Comparison of ENCODE assay signal across 9 mouse cellular contexts in genomic region chr2:50654953-50655324, GRCm38 (mm10).
DNase-seq lines count a peak whose midpoint lies in the region; ATAC-seq and TF ChIP-seq lines count a peak whose summit lies in the region.
"Had no signal": no experiment of that assay in that cellular context is flagged by ENCODE, and none has a peak within 500 bp of the region (broad histone marks: within the 10 kb centered on the region; RNA-seq: fewer than 3 reads in every experiment).

No protein-coding gene starts in this region.

- no peaks in the 10 kb centered on the region for H3K36me3 ChIP-seq in limb, embryonic 14.5 days (ENCODE audit: control insufficient read depth, insufficient read depth, low read length)
- no peaks in the 10 kb centered on the region for H3K36me3 ChIP-seq in limb, embryonic 10.5 days
- no peaks in the 10 kb centered on the region for H3K36me3 ChIP-seq in embryonic facial prominence, embryonic 15.5 days
- H3K36me3 ChIP-seq in stomach, postnatal 0 days (ENCODE audit: control insufficient read depth, insufficient read depth, low read length), result no peaks in the 10 kb centered on the region
- H3K36me3 ChIP-seq: embryonic facial prominence, embryonic 13.5 days had no signal

- no peak for TF ChIP-seq EP300 in stomach, postnatal 0 days (optimal IDR thresholded peaks at IDR 0.05)

- H3K9ac ChIP-seq in limb, embryonic 14.5 days (ENCODE audit: low read depth, low read length, severe bottlenecking), result no peak overlapping the region
- H3K9ac ChIP-seq in embryonic facial prominence, embryonic 15.5 days, result no peak overlapping the region
- no peak overlapping the region for H3K9ac ChIP-seq in stomach, postnatal 0 days (ENCODE audit: low read length)
- H3K9ac ChIP-seq: embryonic facial prominence, embryonic 13.5 days had no signal

- no peak overlapping the region for H3K4me2 ChIP-seq in limb, embryonic 14.5 days (replicated peaks; ENCODE audit: low read depth, low read length, severe bottlenecking)
- no peak overlapping the region for H3K4me2 ChIP-seq in embryonic facial prominence, embryonic 15.5 days (replicated peaks)
- H3K4me2 ChIP-seq in stomach, postnatal 0 days (replicated peaks; ENCODE audit: low read depth), result no peak overlapping the region
- H3K4me2 ChIP-seq: embryonic facial prominence, embryonic 13.5 days had no signal

- DNase-seq in limb, embryonic 14.5 days (ENCODE audit: low spot score), result peak; percentile 17
- DNase-seq in limb, embryonic 10.5 days (ENCODE audit: low spot score), result no peak
- peak; percentile 42 for DNase-seq in layer of hippocampus, adult 11-12 months (ENCODE audit: low spot score)
- peak; percentile 23 for DNase-seq in right cerebral cortex, adult 18-20 months
- DNase-seq in thymus, postnatal 10 days (ENCODE audit: low spot score in 2 of 2), result no peak
- DNase-seq in lung, adult 18-20 months, result no peak
- DNase-seq in stomach, postnatal 0 days (ENCODE audit: low spot score), result no peak

- WGBS in limb, embryonic 14.5 days, result 65% methylated on average over 7 of the region's 7 CpGs
- WGBS in limb, embryonic 10.5 days, result 84% methylated on average over 7 of the region's 7 CpGs
- 63% methylated on average over 7 of the region's 7 CpGs for WGBS in embryonic facial prominence, embryonic 15.5 days
- 71% methylated on average over 7 of the region's 7 CpGs for WGBS in stomach, postnatal 0 days

- peaks cover 10% of the 10 kb centered on the region for H3K4me1 ChIP-seq in limb, embryonic 14.5 days (ENCODE audit: control insufficient read depth, insufficient read depth, low read length)
- H3K4me1 ChIP-seq in limb, embryonic 10.5 days, result 0 out of 2 replicates have a peak, but pooled peaks cover 3% of the 10 kb centered on the region
- H3K4me1 ChIP-seq in embryonic facial prominence, embryonic 15.5 days, result no peaks in the 10 kb centered on the region
- H3K4me1 ChIP-seq in stomach, postnatal 0 days (replicated peaks; ENCODE audit: control insufficient read depth, insufficient read depth), result no peaks in the 10 kb centered on the region
- H3K4me1 ChIP-seq: embryonic facial prominence, embryonic 13.5 days had no signal

- H3K9me3 ChIP-seq in limb, embryonic 14.5 days (ENCODE audit: control insufficient read depth, low read length), result no peaks in the 10 kb centered on the region
- no peaks in the 10 kb centered on the region for H3K9me3 ChIP-seq in limb, embryonic 10.5 days (replicated peaks)
- H3K9me3 ChIP-seq in embryonic facial prominence, embryonic 15.5 days (replicated peaks), result no peaks in the 10 kb centered on the region
- no peaks in the 10 kb centered on the region for H3K9me3 ChIP-seq in stomach, postnatal 0 days (ENCODE audit: control insufficient read depth, low read length)
- H3K9me3 ChIP-seq: embryonic facial prominence, embryonic 13.5 days had no signal

- no peak for TF ChIP-seq CTCF in stomach, postnatal 0 days (IDR thresholded peaks at IDR 0.05; ENCODE audit: low read depth)

- no peak overlapping the region for H3K4me3 ChIP-seq in limb, embryonic 14.5 days (replicated peaks; ENCODE audit: low read length)
- H3K4me3 ChIP-seq in limb, embryonic 10.5 days, result no peak overlapping the region
- H3K4me3 ChIP-seq in embryonic facial prominence, embryonic 15.5 days (replicated peaks), result no peak overlapping the region
- no peak overlapping the region for H3K4me3 ChIP-seq in stomach, postnatal 0 days (ENCODE audit: low read depth, low read length)
- H3K4me3 ChIP-seq: embryonic facial prominence, embryonic 13.5 days had no signal

- no peak for ATAC-seq in limb, embryonic 14.5 days (ENCODE audit: low FRiP score, low read depth)
- ATAC-seq in embryonic facial prominence, embryonic 15.5 days (ENCODE audit: insufficient number of reproducible peaks, low FRiP score, low TSS enrichment, low read depth), result no peak
- ATAC-seq in stomach, postnatal 0 days (ENCODE audit: low FRiP score, low TSS enrichment), result no peak

- H3K27ac ChIP-seq in limb, embryonic 14.5 days (replicated peaks; ENCODE audit: low read depth, low read length), result 0 out of 2 replicates have a peak overlapping the region, but pooled peaks have one; percentile 11
- no peak overlapping the region for H3K27ac ChIP-seq in limb, embryonic 10.5 days
- peak overlapping the region; percentile 24; the same call in 1 of the 2 replicates for H3K27ac ChIP-seq in embryonic facial prominence, embryonic 15.5 days (replicated peaks)
- no peak overlapping the region for H3K27ac ChIP-seq in stomach, postnatal 0 days (replicated peaks)
- H3K27ac ChIP-seq: embryonic facial prominence, embryonic 13.5 days had no signal

- H3K27me3 ChIP-seq in limb, embryonic 14.5 days (ENCODE audit: control insufficient read depth, insufficient read depth, low read length), result no peaks in the 10 kb centered on the region
- H3K27me3 ChIP-seq in limb, embryonic 10.5 days (ENCODE audit: low read depth, poor library complexity, severe bottlenecking), result no peaks in the 10 kb centered on the region
- H3K27me3 ChIP-seq in embryonic facial prominence, embryonic 15.5 days, result no peaks in the 10 kb centered on the region
- H3K27me3 ChIP-seq in stomach, postnatal 0 days (ENCODE audit: control insufficient read depth, insufficient read depth, low read length), result no peaks in the 10 kb centered on the region
- H3K27me3 ChIP-seq: embryonic facial prominence, embryonic 13.5 days had no signal

- no peak for TF ChIP-seq POLR2A in limb, embryonic 14.5 days (IDR thresholded peaks at IDR 0.05; ENCODE audit: borderline replicate concordance, extremely low read depth, insufficient read depth, insufficient read length)

Comparison
In these comparisons a context has a peak if more than half of its experiments do, and no peak if none do; other contexts are left out.
1. DNase-seq: peak in limb, embryonic 14.5 days (single experiment), layer of hippocampus, adult 11-12 months (single experiment) and right cerebral cortex, adult 18-20 months (single experiment); none in limb, embryonic 10.5 days (single experiment), thymus, postnatal 10 days (0 of 2), lung, adult 18-20 months (0 of 2) and stomach, postnatal 0 days (single experiment).
2. H3K27ac ChIP-seq: peak in limb, embryonic 14.5 days (single experiment) and embryonic facial prominence, embryonic 15.5 days (single experiment); none in limb, embryonic 10.5 days (single experiment) and stomach, postnatal 0 days (single experiment).